ENCODE assay signal across 8 mouse cellular contexts in the genomic region with DNA sequence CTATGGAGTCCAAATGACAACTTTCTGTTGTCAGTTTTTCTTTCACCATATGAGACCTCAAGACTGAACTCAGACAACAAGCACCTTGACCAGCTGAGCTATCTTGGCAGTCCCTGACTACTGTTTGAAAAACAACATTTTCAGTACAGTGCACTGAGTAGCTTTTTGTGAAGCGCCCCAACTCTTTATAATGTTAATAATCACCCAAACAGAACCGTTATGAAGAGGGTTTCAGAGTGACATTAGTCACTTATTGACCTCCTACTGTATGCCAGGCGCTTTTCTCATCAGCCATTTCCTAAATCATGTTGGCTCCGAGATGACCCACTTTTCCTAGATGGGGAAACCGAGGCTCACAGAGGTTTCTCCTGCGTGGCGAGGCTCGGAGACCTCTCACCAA. TPM values are rescaled to one million over a fixed set of nuclear protein-coding genes. Genes with fewer than 3 reads are reported as not detected.
DNase-seq lines count a peak whose midpoint lies in the region; ATAC-seq and TF ChIP-seq lines count a peak whose summit lies in the region.

No protein-coding gene starts in this region.

- CTCF ChIA-PET in Patski (lab: Charles Lee) = interaction anchor here (0.7 kb wide), 1 partner anchor 73 kb away, joined by 3 read pairs; no protein-coding TSS in a partner anchor

- no peaks in the 10 kb centered on the region for H3K9me3 ChIP-seq in heart, embryonic 16.5 days (replicated peaks; ENCODE audit: control insufficient read depth, low read length)
- no peaks in the 10 kb centered on the region for H3K9me3 ChIP-seq in hindbrain, embryonic 12.5 days (replicated peaks)
- H3K9me3 ChIP-seq in midbrain, embryonic 12.5 days = no peaks in the 10 kb centered on the region

- DNase-seq in heart, postnatal 36 days = no peak
- DNase-seq in Patski (ENCODE audit: low read depth, low spot score) = no peak
- DNase-seq in right cerebral cortex, postnatal 4 days = no peak
- DNase-seq in left cerebral cortex, adult 18-20 months (ENCODE audit: low spot score in 2 of 2) = no peak
- no peak for DNase-seq in urinary bladder, postnatal 25 days (ENCODE audit: low spot score)

- intact Hi-C loops in heart, postnatal 36 days (cut with DNase I) = loop anchor here (2.0 kb wide), 1 partner anchor 33 kb away; no protein-coding TSS in a partner anchor

- ATAC-seq in heart, embryonic 16.5 days (replicated peaks; ENCODE audit: extremely low read depth, insufficient read depth, low FRiP score) = no peak
- peak; percentile 20 for ATAC-seq in Patski
- peak; percentile 16 for ATAC-seq in hindbrain, embryonic 12.5 days (ENCODE audit: low FRiP score)
- no peak for ATAC-seq in midbrain, embryonic 12.5 days (ENCODE audit: low FRiP score, low read depth)

- WGBS in heart, embryonic 16.5 days = 7% methylated on average over 8 of the region's 8 CpGs
- WGBS in hindbrain, embryonic 12.5 days = 7% methylated on average over 8 of the region's 8 CpGs
- 12% methylated on average over 8 of the region's 8 CpGs for WGBS in midbrain, embryonic 12.5 days

- peak overlapping the region; percentile 91 for H3K4me3 ChIP-seq in heart, embryonic 16.5 days (ENCODE audit: low read length)
- peak overlapping the region; percentile 87 for H3K4me3 ChIP-seq in hindbrain, embryonic 12.5 days
- H3K4me3 ChIP-seq in midbrain, embryonic 12.5 days = peak overlapping the region; percentile 90

- H3K9ac ChIP-seq in heart, embryonic 16.5 days (ENCODE audit: low read length) = peak overlapping the region; percentile 89
- H3K9ac ChIP-seq in hindbrain, embryonic 12.5 days = peak overlapping the region; percentile 80
- H3K9ac ChIP-seq in midbrain, embryonic 12.5 days (replicated peaks) = peak overlapping the region; percentile 73

- in situ Hi-C loops in Patski (cut with MboI; ENCODE audit: low pct_unique_long_range_greater_than_20kb) = no loop called here

- no peaks in the 10 kb centered on the region for H3K36me3 ChIP-seq in heart, embryonic 16.5 days (ENCODE audit: control insufficient read depth, insufficient read depth)
- H3K36me3 ChIP-seq in hindbrain, embryonic 12.5 days = no peaks in the 10 kb centered on the region; the same call in 1 of the 2 replicates
- no peaks in the 10 kb centered on the region for H3K36me3 ChIP-seq in midbrain, embryonic 12.5 days

- TF ChIP-seq CTCF in Patski (IDR thresholded peaks at IDR 0.05) = no peak

- H3K27me3 ChIP-seq in heart, embryonic 16.5 days (ENCODE audit: control insufficient read depth, insufficient read depth, low read length) = no peaks in the 10 kb centered on the region
- H3K27me3 ChIP-seq in Patski = no peaks in the 10 kb centered on the region
- no peaks in the 10 kb centered on the region for H3K27me3 ChIP-seq in hindbrain, embryonic 12.5 days
- H3K27me3 ChIP-seq in midbrain, embryonic 12.5 days = no peaks in the 10 kb centered on the region

- H3K27ac ChIP-seq in heart, embryonic 16.5 days (ENCODE audit: low read length) = 0 out of 2 replicates have a peak overlapping the region, but pooled peaks have one; percentile 33
- no peak overlapping the region for H3K27ac ChIP-seq in hindbrain, embryonic 12.5 days
- H3K27ac ChIP-seq in midbrain, embryonic 12.5 days (replicated peaks) = no peak overlapping the region

- peak overlapping the region; percentile 87 for H3K4me2 ChIP-seq in heart, embryonic 16.5 days (ENCODE audit: low read depth, low read length)
- H3K4me2 ChIP-seq in hindbrain, embryonic 12.5 days (replicated peaks) = peak overlapping the region; percentile 72
- H3K4me2 ChIP-seq in midbrain, embryonic 12.5 days (replicated peaks) = peak overlapping the region; percentile 68

- POLR2A ChIA-PET in Patski (lab: Charles Lee) = no interaction called here

- 0 out of 2 replicates have a peak, but pooled peaks cover 2% of the 10 kb centered on the region for H3K4me1 ChIP-seq in heart, embryonic 16.5 days (ENCODE audit: control insufficient read depth, insufficient read depth, low read length)
- H3K4me1 ChIP-seq in hindbrain, embryonic 12.5 days = peaks cover 3% of the 10 kb centered on the region; the same call in 1 of the 2 replicates
- 0 out of 2 replicates have a peak, but pooled peaks cover 4% of the 10 kb centered on the region for H3K4me1 ChIP-seq in midbrain, embryonic 12.5 days

RNA-seq across cellular contexts. Expression of a gene that starts 0.5 kb away (rescaled TPM):
- 96.0 and 100 TPM in 2 replicates for polyA plus RNA-seq in heart, embryonic 16.5 days (2015; fragmentation: Nextera tagmentation; extraction: Ambion mirVana)
- 100 to 1,000 TPM; 141 to 157 TPM for total RNA-seq in heart, postnatal 36 days (2021)
- 77.2 TPM for polyA plus RNA-seq in Patski (2021)
- polyA plus RNA-seq in hindbrain, embryonic 12.5 days (2016; fragmentation: Nextera tagmentation; extraction: Ambion mirVana) = 53.4 and 54.6 TPM in 2 replicates
- 46.7 and 52.2 TPM in 2 replicates for polyA plus RNA-seq in midbrain, embryonic 12.5 days (2016; fragmentation: Nextera tagmentation; extraction: Ambion mirVana)
- total RNA-seq in left cerebral cortex, adult 18-20 months (2021) = 10 to 100 TPM; 90.0 to 90.1 TPM

RNA-seq across cellular contexts. Expression of a gene that starts 31.3 kb away (rescaled TPM):
- 192 and 225 TPM in 2 replicates for polyA plus RNA-seq in heart, embryonic 16.5 days (2015; fragmentation: Nextera tagmentation; extraction: Ambion mirVana)
- total RNA-seq in heart, postnatal 36 days (2021) = 10 to 100 TPM; 82.5 to 83.7 TPM
- 248 TPM for polyA plus RNA-seq in Patski (2021)
- 390 and 450 TPM in 2 replicates for polyA plus RNA-seq in hindbrain, embryonic 12.5 days (2016; fragmentation: Nextera tagmentation; extraction: Ambion mirVana)
- polyA plus RNA-seq in midbrain, embryonic 12.5 days (2016; fragmentation: Nextera tagmentation; extraction: Ambion mirVana) = 441 and 462 TPM in 2 replicates
- 100 to 1,000 TPM; 129 to 143 TPM for total RNA-seq in left cerebral cortex, adult 18-20 months (2021)

RNA-seq across cellular contexts. Expression of a gene that starts 42.3 kb away (rescaled TPM):
- polyA plus RNA-seq in heart, embryonic 16.5 days (2015; fragmentation: Nextera tagmentation; extraction: Ambion mirVana) = 278 and 304 TPM in 2 replicates
- total RNA-seq in heart, postnatal 36 days (2021) = 100 to 1,000 TPM; 269 to 304 TPM
- 222 TPM for polyA plus RNA-seq in Patski (2021)
- 404 and 415 TPM in 2 replicates for polyA plus RNA-seq in hindbrain, embryonic 12.5 days (2016; fragmentation: Nextera tagmentation; extraction: Ambion mirVana)
- 422 and 447 TPM in 2 replicates for polyA plus RNA-seq in midbrain, embryonic 12.5 days (2016; fragmentation: Nextera tagmentation; extraction: Ambion mirVana)
- 100 to 1,000 TPM; 359 to 382 TPM for total RNA-seq in left cerebral cortex, adult 18-20 months (2021)

Comparison
In these comparisons a context has a peak if more than half of its experiments do, and no peak if none do; other contexts are left out.
1. ATAC-seq: peak in Patski (single experiment) and hindbrain, embryonic 12.5 days (single experiment); none in heart, embryonic 16.5 days (single experiment) and midbrain, embryonic 12.5 days (single experiment).
2. Peak in every context shown above with its lines, with median percentiles within 50 percentile points of each other: H3K4me2 ChIP-seq, H3K4me3 ChIP-seq and H3K9ac ChIP-seq.